Mouse (Mus musculus) limb, embryonic 12.5 days (tissue): ENCODE measurements around the gene Abcb9. TPM values are rescaled to one million over a fixed set of nuclear protein-coding genes. Genes with fewer than 3 reads are reported as not detected.

Source experiments
- ATAC-seq: fragments of 200-750 bp; cut with Nextera tagmentation; 2 replicates; pipeline ENCODE4 v1.8.0; 2017; ENCODE audit warnings: low read depth, moderate TSS enrichment; ENCODE audit not compliant: insufficient number of reproducible peaks, insufficient read depth, low FRiP score, low TSS enrichment
- H3K27ac ChIP-seq: fragments of 300-500 bp; sonication (generic); 2 replicates; pipeline ENCODE4 v1.5.1; 2016; ENCODE audit warnings: mild to moderate bottlenecking, moderate library complexity
- H3K27me3 ChIP-seq: fragments of 300-500 bp; sonication (generic); 2 replicates; pipeline ENCODE4 v1.6.1; 2016; ENCODE audit warnings: mild to moderate bottlenecking, moderate library complexity
- H3K36me3 ChIP-seq: fragments of 300-500 bp; sonication (generic); 2 replicates; pipeline ENCODE4 v1.6.1; 2016; ENCODE audit warnings: mild to moderate bottlenecking, moderate library complexity
- H3K4me1 ChIP-seq: fragments of 300-500 bp; sonication (generic); replicated peaks from 2 replicates; pipeline ENCODE4 v1.6.1; 2016
- H3K4me2 ChIP-seq: fragments of 300-500 bp; sonication (generic); 2 replicates; pipeline ENCODE4 v1.6.1; 2016; ENCODE audit warnings: mild to moderate bottlenecking, moderate library complexity
- H3K4me3 ChIP-seq: fragments of 300-500 bp; sonication (generic); replicated peaks from 2 replicates; pipeline ENCODE4 v1.5.1; 2016; ENCODE audit warnings: mild to moderate bottlenecking
- H3K9ac ChIP-seq: fragments of 300-500 bp; sonication (generic); replicated peaks from 2 replicates; pipeline ENCODE4 v1.6.1; 2016; ENCODE audit warnings: mild to moderate bottlenecking, moderate library complexity
- H3K9me3 ChIP-seq: fragments of 300-500 bp; sonication (generic); 2 replicates; pipeline ENCODE4 v1.6.1; 2016; ENCODE audit warnings: mild to moderate bottlenecking, moderate library complexity
- WGBS: fragments of 180-500 bp; shearing (Covaris S2); methylation state at CpG from one replicate; pipeline ENCODE4 v1.1.7; 2016; 5-methylcytosine and 5-hydroxymethylcytosine counted together
- polyA plus RNA-seq: library from polyadenylated mRNA; unstranded; fragments of >200 nt; fragmentation: Nextera tagmentation; extraction: Ambion mirVana; gene quantifications from 2 replicates; pipeline ENCODE4 v1.2.1, GENCODE M21; 2016

The Abcb9 gene
- 0.66 and 1.5 TPM in 2 replicates for polyA plus RNA-seq

DNA sequence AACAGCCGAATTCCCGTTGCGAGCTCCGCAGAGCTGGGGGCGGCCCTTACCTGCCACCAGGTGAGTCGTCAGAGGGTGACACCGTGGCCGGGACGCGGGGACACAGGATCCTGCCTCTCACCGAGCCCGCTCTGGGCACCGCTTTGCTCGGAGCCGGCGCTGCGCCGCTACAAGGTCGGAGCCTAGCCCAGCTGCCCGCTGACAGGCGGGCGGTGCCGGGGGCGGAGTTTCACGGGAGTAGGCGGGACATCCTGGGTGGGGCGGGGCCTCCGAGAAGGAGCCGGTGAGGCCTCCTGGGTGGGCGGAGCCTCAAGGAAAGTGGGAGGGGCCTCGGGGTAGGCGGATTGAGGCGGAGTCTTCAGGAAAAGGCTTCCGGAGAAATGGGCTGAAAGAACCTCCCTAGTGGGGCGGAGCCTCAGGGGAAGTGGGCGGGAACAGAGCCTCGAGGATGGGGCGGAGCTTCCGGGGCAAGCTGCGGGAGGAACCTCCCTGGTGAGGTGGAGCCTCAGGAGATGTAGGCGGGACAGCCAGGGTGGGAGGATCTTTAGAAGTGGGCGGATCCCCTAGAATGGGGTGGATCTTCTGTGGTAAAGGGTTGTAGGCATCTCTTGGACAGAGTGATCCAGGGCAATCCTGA is at the start of gene Abcb9:
Gene Abcb9, minus strand, starts transcription at position 203 of the 637 bp plus-strand sequence.
- Histone ChIP-seq H3K4me2 (peak within 1 kb of the TSS; percentile 69), H3K27me3 (peaks cover 29% of the 10 kb centered on the region), H3K9me3 (peaks cover 5% of the 10 kb centered on the region; the same call in 1 of the 2 replicates), H3K36me3 (no peaks in the 10 kb centered on the region), H3K9ac (no peak within 1 kb of the TSS; the same call in 1 of the 2 replicates), H3K4me3 (peak within 1 kb of the TSS; percentile 46), H3K4me1 (peaks cover 12% of the 10 kb centered on the region), H3K27ac (no peak within 1 kb of the TSS)
- peak; percentile 58 for ATAC-seq
- WGBS: 1% methylated on average over 42 of the region's 42 CpGs

DNA sequence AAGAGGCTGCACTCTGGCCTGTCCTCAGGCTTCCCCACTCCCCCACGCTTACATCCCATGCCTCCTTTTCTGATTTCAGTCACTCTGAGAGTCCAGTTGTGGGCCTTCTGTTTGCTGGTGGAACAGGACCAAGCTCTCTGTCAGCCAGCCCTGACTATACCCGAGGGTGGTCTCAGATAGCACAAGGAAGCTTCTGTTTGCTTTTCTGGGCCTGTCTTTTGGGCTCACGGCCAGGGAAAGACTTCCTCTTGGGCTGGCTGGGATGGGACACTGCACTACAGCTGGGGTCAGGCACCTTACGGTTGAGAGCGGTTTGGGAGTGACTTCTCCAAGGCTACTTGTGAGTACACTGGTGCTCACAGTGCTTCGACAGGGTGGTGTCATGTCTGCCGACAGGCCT is 42.5 kb upstream of the Abcb9 start:
- 86% methylated on average over 7 of the region's 7 CpGs for WGBS
- no peak overlapping the region for H3K4me2 ChIP-seq
- H3K4me1 ChIP-seq: no peaks in the 10 kb centered on the region
- H3K36me3 ChIP-seq: peaks cover 16% of the 10 kb centered on the region; the same call in 1 of the 2 replicates
- 0 out of 2 replicates have a peak, but pooled peaks cover 6% of the 10 kb centered on the region for H3K9me3 ChIP-seq
- no peak overlapping the region for H3K4me3 ChIP-seq
- H3K27me3 ChIP-seq: no peaks in the 10 kb centered on the region
- H3K9ac ChIP-seq: no peak overlapping the region
- H3K27ac ChIP-seq: no peak overlapping the region
- ATAC-seq: no peak

DNA sequence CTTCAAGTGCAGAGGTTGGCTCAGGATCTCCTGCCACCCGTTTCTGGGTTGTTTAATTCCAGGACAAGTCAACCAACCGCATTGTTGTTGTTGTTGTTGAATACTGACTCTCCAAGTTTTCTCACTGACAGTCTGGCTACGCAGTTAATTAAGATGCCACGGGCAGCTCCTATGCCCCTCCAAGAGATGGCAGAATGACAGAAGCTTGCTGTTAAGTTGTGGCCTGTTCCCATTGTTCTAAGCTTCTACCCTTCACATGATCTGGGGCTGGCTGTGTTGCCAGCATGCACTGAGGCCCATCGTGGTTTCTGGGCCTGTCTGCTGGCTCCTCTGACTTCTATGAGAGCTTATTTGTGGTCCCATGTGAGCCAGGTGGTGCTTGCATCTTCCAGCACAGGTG is 38.7 kb upstream of the Abcb9 start:
- H3K4me2 ChIP-seq: no peak overlapping the region
- H3K9ac ChIP-seq: no peak overlapping the region
- H3K27ac ChIP-seq: no peak overlapping the region
- 85% methylated on average over 5 of the region's 5 CpGs for WGBS
- no peaks in the 10 kb centered on the region for H3K9me3 ChIP-seq
- H3K36me3 ChIP-seq: peaks cover 17% of the 10 kb centered on the region; the same call in 1 of the 2 replicates
- no peak for ATAC-seq
- no peaks in the 10 kb centered on the region for H3K4me1 ChIP-seq
- no peaks in the 10 kb centered on the region for H3K27me3 ChIP-seq
- H3K4me3 ChIP-seq: no peak overlapping the region

DNA sequence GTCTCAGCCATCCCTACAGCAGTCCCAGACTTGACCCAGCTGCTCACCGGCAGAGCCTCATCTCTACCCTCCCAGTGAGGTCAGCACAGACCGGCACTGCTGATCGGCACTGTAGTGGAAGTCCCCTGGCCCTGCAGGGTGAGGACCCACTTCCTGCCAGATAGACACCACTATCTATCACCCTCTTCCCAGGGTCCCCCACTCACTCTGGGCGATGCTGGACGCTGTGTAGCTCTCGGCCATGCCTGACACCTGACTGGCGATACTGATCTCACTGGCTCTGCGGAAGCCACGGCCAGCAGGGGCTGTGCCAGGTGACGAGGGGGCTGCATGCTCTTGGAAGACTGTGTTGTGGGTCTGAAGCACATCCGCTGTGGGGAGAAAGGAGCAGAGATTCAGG is 29.5 kb upstream of the Abcb9 start:
- Histone ChIP-seq H3K9me3 (no peaks in the 10 kb centered on the region), H3K4me2 (no peak overlapping the region), H3K36me3 (peaks cover 69% of the 10 kb centered on the region), H3K4me3 (no peak overlapping the region), H3K4me1 (no peaks in the 10 kb centered on the region), H3K27ac (no peak overlapping the region), H3K27me3 (no peaks in the 10 kb centered on the region), H3K9ac (no peak overlapping the region)
- 84% methylated on average over 11 of the region's 11 CpGs for WGBS
- no peak for ATAC-seq

DNA sequence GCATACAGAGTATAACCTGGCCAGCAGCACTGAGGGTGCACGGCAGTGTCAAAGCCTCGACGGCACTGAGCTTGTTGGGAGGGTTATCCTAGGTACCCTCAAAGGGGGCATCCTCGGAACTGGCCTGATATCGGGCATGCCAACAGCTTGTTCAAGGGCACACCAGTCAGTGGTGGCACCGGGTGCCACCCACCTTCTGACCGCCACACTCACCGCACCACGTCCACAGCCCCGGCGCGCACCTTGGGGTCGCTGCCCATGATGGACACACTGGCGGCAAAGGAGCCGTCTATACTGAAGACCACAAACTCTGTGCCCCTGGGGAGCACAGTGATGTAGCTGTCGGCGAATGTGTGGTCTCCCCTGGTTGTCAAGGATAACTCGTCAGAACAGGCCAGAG is 26.8 kb upstream of the Abcb9 start:
- Histone ChIP-seq H3K9me3 (no peaks in the 10 kb centered on the region), H3K27me3 (no peaks in the 10 kb centered on the region), H3K4me2 (no peak overlapping the region), H3K36me3 (peaks cover 71% of the 10 kb centered on the region), H3K9ac (no peak overlapping the region), H3K4me3 (no peak overlapping the region), H3K4me1 (peaks cover 15% of the 10 kb centered on the region), H3K27ac (no peak overlapping the region)
- no peak for ATAC-seq
- WGBS: 90% methylated on average over 18 of the region's 18 CpGs

DNA sequence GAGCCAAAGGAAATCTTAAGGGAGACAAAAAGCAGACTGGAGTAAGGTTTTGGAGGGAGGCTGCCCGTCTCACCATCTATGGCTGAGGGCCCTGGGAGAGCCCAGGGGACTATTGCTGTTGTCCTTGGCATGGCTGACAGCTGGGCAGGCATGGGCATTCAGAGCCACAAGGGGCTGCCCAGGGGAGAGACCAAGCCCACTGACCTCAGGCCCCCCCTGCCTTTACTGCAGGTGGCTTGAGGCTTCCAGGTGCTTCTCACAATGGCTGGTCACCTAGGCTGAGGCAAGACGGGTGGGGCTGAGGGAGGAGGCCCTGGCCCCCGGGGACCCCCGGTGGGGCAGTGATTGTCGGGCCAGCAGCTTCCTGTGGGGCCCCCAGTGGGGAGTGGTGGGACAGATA is 23.6 kb upstream of the Abcb9 start:
- Histone ChIP-seq H3K27ac (no peak overlapping the region), H3K4me1 (peaks cover 30% of the 10 kb centered on the region), H3K9ac (no peak overlapping the region), H3K4me3 (no peak overlapping the region), H3K9me3 (no peaks in the 10 kb centered on the region), H3K27me3 (no peaks in the 10 kb centered on the region), H3K36me3 (peaks cover 71% of the 10 kb centered on the region), H3K4me2 (no peak overlapping the region)
- 92% methylated on average over 5 of the region's 5 CpGs for WGBS
- no peak for ATAC-seq

DNA sequence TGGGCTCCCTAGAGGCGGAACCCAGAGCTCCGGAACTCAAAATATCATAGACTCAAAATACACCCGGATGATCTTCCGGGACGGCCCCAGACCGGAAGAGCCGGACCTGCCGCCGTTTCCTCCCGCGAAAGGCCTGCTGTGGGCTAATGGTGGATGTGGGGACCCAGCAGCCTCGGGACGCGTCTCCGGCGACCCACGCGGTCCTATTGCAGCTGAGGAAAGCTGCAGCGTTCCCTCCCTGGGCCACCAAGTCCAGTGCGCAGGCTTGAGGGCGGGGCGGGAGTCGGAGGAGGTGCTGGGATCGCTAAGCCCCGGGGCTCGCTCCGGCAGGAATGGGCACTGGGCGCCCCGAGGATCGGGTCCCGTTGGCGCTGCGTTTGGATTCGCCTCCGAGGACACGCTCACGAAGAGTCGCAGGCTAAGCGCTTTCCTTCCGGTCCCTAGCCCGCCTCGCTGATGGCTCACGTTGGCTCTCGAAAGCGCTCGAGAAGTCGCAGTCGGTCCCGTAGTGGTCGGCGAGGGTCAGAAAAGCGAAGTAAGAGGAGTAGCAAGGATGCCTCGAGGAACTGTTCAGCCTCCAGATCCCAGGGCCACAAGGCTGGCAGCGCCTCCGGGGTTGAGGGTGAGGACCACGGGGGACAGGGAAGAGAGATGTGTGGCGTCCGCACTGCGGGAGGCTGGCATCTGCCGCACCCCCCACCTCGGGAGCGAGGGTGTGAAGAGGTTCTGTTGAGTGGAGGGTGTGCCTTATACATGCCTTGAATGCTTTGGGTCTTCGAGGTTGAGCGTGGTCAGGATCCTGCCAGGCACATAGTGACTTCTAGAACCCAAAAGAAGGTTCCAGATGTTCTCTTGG is 20.6 kb upstream of the Abcb9 start, which contains the start of gene Arl6ip4:
Gene Arl6ip4, plus strand, starts transcription at position 100 of the 856 bp plus-strand sequence.
- WGBS: 2% methylated on average over 64 of the region's 64 CpGs
- Histone ChIP-seq H3K4me3 (peak within 1 kb of the TSS; percentile 92), H3K36me3 (peaks cover 47% of the 10 kb centered on the region), H3K4me1 (peaks cover 43% of the 10 kb centered on the region), H3K27me3 (no peaks in the 10 kb centered on the region), H3K27ac (peak within 1 kb of the TSS; percentile 88), H3K4me2 (peak within 1 kb of the TSS; percentile 97), H3K9ac (peak within 1 kb of the TSS; percentile 93), H3K9me3 (no peaks in the 10 kb centered on the region)
- no peak for ATAC-seq

DNA sequence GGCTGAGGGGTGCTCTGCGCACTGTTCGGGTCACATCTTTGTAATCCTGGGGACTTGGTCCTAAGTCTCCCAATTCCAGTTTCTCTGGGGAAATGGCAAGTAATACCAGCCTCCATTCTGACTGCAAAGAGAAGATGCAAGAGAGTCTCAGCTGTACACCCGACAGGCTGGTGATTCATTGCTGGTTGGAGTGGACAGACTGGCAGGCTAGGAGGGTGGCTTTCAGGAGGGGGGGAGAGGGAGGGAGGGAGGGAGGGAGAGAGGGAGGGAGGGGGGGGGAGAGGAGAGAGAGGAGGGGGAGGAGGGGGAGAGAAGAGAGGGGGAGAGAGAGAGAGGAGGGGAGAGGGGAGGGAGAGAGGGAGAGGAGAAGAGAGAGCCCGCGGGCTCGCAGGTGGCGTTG is 19.9 kb upstream of the Abcb9 start:
- peak overlapping the region; percentile 93 for H3K9ac ChIP-seq
- H3K27ac ChIP-seq: peak overlapping the region; percentile 88
- H3K9me3 ChIP-seq: no peaks in the 10 kb centered on the region
- 23% methylated on average over 7 of the region's 7 CpGs for WGBS
- H3K4me1 ChIP-seq: peaks cover 48% of the 10 kb centered on the region
- H3K4me3 ChIP-seq: peak overlapping the region; percentile 92
- H3K4me2 ChIP-seq: peak overlapping the region; percentile 97
- H3K27me3 ChIP-seq: no peaks in the 10 kb centered on the region
- no peak for ATAC-seq
- H3K36me3 ChIP-seq: peaks cover 40% of the 10 kb centered on the region

DNA sequence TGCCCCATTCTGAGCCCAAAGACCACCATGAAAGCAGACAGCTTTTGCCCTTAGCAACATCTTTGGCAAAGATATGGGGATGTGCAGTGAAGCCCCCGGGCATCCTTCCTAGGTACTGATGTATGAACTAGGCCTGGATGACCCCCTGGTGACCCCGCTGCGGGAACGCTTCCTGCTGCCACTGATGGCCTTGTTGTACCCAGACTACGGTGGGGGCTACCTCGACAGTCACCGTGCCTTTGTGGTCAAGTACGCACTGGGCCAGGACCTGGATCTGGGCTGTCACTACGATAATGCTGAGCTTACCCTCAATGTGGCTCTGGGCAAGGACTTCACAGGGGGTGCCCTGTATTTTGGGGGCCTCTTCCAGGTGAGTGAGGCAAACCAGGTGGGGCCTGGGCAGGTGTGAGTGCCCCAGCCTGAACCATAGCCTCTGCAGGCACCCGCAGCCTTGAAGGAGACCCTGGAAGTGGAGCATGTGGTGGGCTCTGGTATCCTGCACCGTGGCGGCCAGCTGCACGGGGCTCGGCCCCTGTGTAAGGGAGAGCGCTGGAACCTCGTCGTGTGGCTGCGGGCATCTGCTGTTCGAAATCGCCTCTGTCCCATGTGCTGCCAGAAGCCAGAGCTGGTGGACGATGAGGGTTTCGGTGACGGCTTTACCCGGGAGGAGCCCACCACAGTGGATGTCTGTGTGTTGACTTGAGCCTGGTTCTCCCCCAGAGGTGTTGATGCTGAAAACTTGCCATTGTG is 18.9 kb upstream of the Abcb9 start:
- Histone ChIP-seq H3K4me3 (no peak overlapping the region), H3K9me3 (no peaks in the 10 kb centered on the region)
- ATAC-seq: no peak

DNA sequence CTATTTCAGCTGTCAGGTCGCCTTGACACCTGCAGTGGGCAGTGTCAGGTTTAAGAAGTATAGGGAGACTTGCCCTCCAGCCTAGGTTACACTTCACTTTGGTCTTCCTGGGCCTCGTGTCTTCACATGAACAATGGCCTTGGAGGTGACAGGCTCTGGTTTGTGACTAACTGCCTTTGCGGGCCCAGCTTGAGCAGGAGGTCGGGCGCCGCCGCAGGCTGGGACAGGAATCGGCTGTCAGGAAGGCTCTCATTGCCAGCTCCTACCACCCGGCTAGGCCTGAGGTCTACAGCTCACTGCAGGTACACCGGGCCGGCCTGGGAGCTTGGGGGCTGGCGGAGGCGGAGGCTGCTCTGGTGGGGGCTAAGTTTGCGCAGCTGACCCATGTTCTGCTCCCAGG is 17.4 kb upstream of the Abcb9 start:
- Histone ChIP-seq H3K9ac (peak overlapping the region; percentile 69), H3K36me3 (peaks cover 15% of the 10 kb centered on the region), H3K27me3 (no peaks in the 10 kb centered on the region), H3K4me2 (peak overlapping the region; percentile 95), H3K27ac (no peak overlapping the region), H3K9me3 (no peaks in the 10 kb centered on the region), H3K4me3 (peak overlapping the region; percentile 73), H3K4me1 (peaks cover 40% of the 10 kb centered on the region)
- no peak for ATAC-seq
- WGBS: 18% methylated on average over 14 of the region's 14 CpGs

More for the DNA sequence above, 18.9 kb upstream of the Abcb9 start:
- Histone ChIP-seq H3K4me2 (no peak overlapping the region), H3K27me3 (no peaks in the 10 kb centered on the region), H3K4me1 (peaks cover 48% of the 10 kb centered on the region), H3K9ac (no peak overlapping the region), H3K36me3 (peaks cover 29% of the 10 kb centered on the region), H3K27ac (no peak overlapping the region)
- 92% methylated on average over 24 of the region's 24 CpGs for WGBS

DNA sequence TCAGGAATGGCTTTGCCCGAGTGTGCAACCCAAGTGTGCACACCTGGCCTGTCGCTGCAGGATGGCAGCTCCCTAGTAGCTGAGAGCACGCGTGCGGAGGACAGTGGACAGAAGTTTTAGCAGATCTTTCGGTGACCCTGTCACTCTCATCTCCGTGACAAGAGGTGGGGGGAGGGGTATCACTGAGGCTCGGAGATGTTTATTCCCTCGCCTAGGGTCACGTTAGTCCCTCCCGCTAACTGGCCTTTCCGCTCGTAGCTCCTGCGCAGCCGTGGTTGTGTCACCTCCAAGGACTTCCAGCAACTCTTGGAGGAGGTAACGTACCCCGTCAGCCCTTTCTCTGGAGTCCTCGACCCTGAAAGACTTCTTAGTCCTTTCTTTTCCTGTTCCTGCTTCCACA is 16.9 kb upstream of the Abcb9 start:
- peak overlapping the region; percentile 73 for H3K4me3 ChIP-seq
- under 1% methylated on average over 18 of the region's 18 CpGs for WGBS
- no peaks in the 10 kb centered on the region for H3K27me3 ChIP-seq
- peak overlapping the region; percentile 69 for H3K9ac ChIP-seq
- peaks cover 35% of the 10 kb centered on the region for H3K4me1 ChIP-seq
- ATAC-seq: no peak
- H3K36me3 ChIP-seq: peaks cover 10% of the 10 kb centered on the region; the same call in 1 of the 2 replicates
- H3K4me2 ChIP-seq: peak overlapping the region; percentile 95
- H3K9me3 ChIP-seq: no peaks in the 10 kb centered on the region
- peak overlapping the region; percentile 86 for H3K27ac ChIP-seq
